15 mouse cellular contexts compared by ENCODE assay signal in the genomic region with DNA sequence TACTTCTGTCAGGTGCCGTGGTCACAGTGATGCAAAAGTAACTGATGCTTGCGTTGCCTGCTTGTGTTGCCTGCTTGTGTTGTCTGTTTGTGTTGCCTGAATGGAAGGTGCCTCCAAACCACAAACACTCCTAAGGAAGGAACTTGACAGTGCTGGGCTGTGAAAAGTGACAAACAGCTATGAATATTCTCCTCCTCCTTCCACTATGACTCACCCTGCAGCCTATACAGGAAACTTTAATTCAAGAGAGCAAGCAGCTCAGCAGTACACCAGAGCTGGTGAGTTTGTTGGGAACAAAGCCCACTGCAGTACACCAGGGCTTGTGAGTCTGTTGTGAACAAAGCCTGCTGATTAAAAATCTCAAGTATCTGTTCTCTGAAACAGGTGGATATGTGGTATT. TPM values are rescaled to one million over a fixed set of nuclear protein-coding genes. Genes with fewer than 3 reads are reported as not detected.
"Had no signal": no experiment of that assay in that cellular context is flagged by ENCODE, and none has a peak within 500 bp of the region (broad histone marks: within the 10 kb centered on the region; RNA-seq: fewer than 3 reads in every experiment).

No protein-coding gene starts in this region.

- H3K27me3 ChIP-seq: limb, embryonic 12.5 days; liver, embryonic 13.5 days; midbrain, embryonic 13.5 days; neural tube, embryonic 15.5 days had no signal

- H3K4me3 ChIP-seq: left cerebral cortex, adult 2 months; limb, embryonic 12.5 days; liver, embryonic 13.5 days; midbrain, embryonic 13.5 days; neural tube, embryonic 15.5 days had no signal

- H3K36me3 ChIP-seq: limb, embryonic 12.5 days; liver, embryonic 13.5 days; midbrain, embryonic 13.5 days; neural tube, embryonic 15.5 days had no signal

- H3K9ac ChIP-seq: limb, embryonic 12.5 days; liver, embryonic 13.5 days; liver, postnatal 0 days; midbrain, embryonic 13.5 days; neural tube, embryonic 15.5 days had no signal

- DNase-seq: kidney, adult 18-20 months; kidney, postnatal 10 days; kidney, postnatal 4 days; liver; liver, embryonic 13.5 days; liver, postnatal 0 days; right cerebral cortex, adult 18-20 months; right cerebral cortex, postnatal 25 days; thymus, adult 18-20 months; thymus, postnatal 25 days had no signal

- ATAC-seq: liver, postnatal 0 days; midbrain, embryonic 13.5 days had no signal

- H3K9me3 ChIP-seq: limb, embryonic 12.5 days; liver, embryonic 13.5 days; midbrain, embryonic 13.5 days; neural tube, embryonic 15.5 days had no signal

- H3K4me2 ChIP-seq: limb, embryonic 12.5 days; liver, embryonic 13.5 days; midbrain, embryonic 13.5 days; neural tube, embryonic 15.5 days had no signal

- H3K4me1 ChIP-seq: limb, embryonic 12.5 days; liver, embryonic 13.5 days; midbrain, embryonic 13.5 days; neural tube, embryonic 15.5 days had no signal

- H3K27ac ChIP-seq: left cerebral cortex, adult 2 months; limb, embryonic 12.5 days; liver, embryonic 13.5 days; midbrain, embryonic 13.5 days; neural tube, embryonic 15.5 days had no signal

RNA-seq across cellular contexts. Expression of gene Car8, which starts 28.4 kb away (rescaled TPM):
- total RNA-seq: megakaryocyte-erythroid progenitor cell, adult 5-6 weeks had no signal
